Mouse (Mus musculus) G1E (cell line): ENCODE data around the gene Prap1.
A peak's percentile ranks its signal among the peaks of the same experiment; 100 is the strongest.

Source experiments
- CTCF ChIP-seq: IDR thresholded peaks from 2 replicates; pipeline ENCODE4 v1.5.1; 2012; ENCODE audit warnings: low read depth, low read length, inconsistent platforms, mixed read lengths
- GATA1 ChIP-seq: IDR thresholded peaks from 2 replicates; pipeline ENCODE4 v1.6.1; 2012; ENCODE audit warnings: borderline replicate concordance, low read length, inconsistent platforms, mixed read lengths
- GATA2 ChIP-seq: IDR thresholded peaks from 2 replicates; pipeline ENCODE4 v1.6.1; 2012; ENCODE audit warnings: low read depth, low read length, inconsistent platforms, borderline replicate concordance
- POLR2AphosphoS5 ChIP-seq: IDR thresholded peaks from 2 replicates; pipeline ENCODE4 v1.6.1; 2012; ENCODE audit warnings: low read depth, low read length, inconsistent platforms; ENCODE audit not compliant: insufficient replicate concordance
- TAL1 ChIP-seq: conservative IDR thresholded peaks from 2 replicates; pipeline ENCODE4 v1.6.1; 2012; ENCODE audit warnings: low read depth, low read length, inconsistent platforms, mixed read lengths

DNA sequence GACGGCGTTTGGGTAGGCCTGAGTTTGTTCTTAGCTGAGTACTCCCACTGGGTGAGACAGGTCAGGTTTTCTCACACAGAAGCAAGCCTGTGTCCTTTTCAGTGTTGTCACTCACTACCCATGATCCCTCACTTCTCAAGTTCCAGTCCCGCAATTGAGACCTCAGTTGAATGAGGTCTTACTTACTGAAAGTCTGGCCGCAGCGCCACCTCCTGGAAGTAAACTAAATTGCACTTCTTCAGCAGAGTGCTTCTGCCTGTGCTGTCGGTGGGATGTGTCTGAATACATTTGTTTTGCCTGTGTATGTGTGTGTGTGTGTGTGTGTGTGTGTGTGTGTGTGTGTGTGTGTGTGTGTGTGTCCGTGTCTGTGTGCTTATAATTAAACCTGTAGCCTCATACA lies 30.1 kb upstream of the Prap1 start:
- TF ChIP-seq POLR2AphosphoS5 (no peak), CTCF (peak; percentile 64), GATA1 (no peak), TAL1 (no peak), GATA2 (no peak)
